Mouse (Mus musculus) forebrain, embryonic 14.5 days (tissue): ENCODE data around the gene Gm13287. TPM values are rescaled to one million over a fixed set of nuclear protein-coding genes. Genes with fewer than 3 reads are reported as not detected.
"Not testable (repeated sequence)": the region's sequence is repeated elsewhere in the genome, so short reads cannot be mapped to it uniquely, and the experiment has no call there.

Source experiments
- ATAC-seq: fragments of 200-750 bp; cut with Nextera tagmentation; 2 replicates; pipeline ENCODE4 v1.8.0; 2017; ENCODE audit warnings: mild to moderate bottlenecking, moderate library complexity
- DNase-seq: peaks from one replicate; pipeline ENCODE4 v3.0.0-alpha.2; 2015; ENCODE audit warnings: low spot score
- H3K27ac ChIP-seq: fragments of 300-500 bp; sonication (generic); 2 replicates; pipeline ENCODE4 v1.5.1; 2014; ENCODE audit warnings: low read depth, mild to moderate bottlenecking, control low read depth, low read length, moderate library complexity
- H3K27me3 ChIP-seq: fragments of 300-500 bp; sonication (generic); replicated peaks from 2 replicates; pipeline ENCODE4 v1.6.1; 2014; ENCODE audit warnings: low read length, control low read depth, mixed read lengths; ENCODE audit not compliant: control insufficient read depth, insufficient read depth
- H3K36me3 ChIP-seq: fragments of 300-500 bp; sonication (generic); 2 replicates; pipeline ENCODE4 v1.6.1; 2014; ENCODE audit warnings: low read length, control low read depth; ENCODE audit not compliant: control insufficient read depth, insufficient read depth
- H3K4me1 ChIP-seq: fragments of 300-500 bp; sonication (generic); 2 replicates; pipeline ENCODE4 v1.6.1; 2014; ENCODE audit warnings: antibody characterized with exemption, low read length, control low read depth; ENCODE audit not compliant: control insufficient read depth, insufficient read depth
- H3K4me2 ChIP-seq: fragments of 300-500 bp; sonication (generic); 2 replicates; pipeline ENCODE4 v1.6.1; 2014; ENCODE audit warnings: mild to moderate bottlenecking, control low read depth, low read length
- H3K4me3 ChIP-seq: fragments of 300-500 bp; sonication (generic); 2 replicates; pipeline ENCODE4 v1.5.1; 2014; ENCODE audit warnings: low read depth, low read length, control low read depth
- H3K9ac ChIP-seq: fragments of 300-500 bp; sonication (generic); 2 replicates; pipeline ENCODE4 v1.6.1; 2014; ENCODE audit warnings: mild to moderate bottlenecking, low read length, control low read depth, moderate library complexity
- H3K9me3 ChIP-seq: fragments of 300-500 bp; sonication (generic); replicated peaks from 2 replicates; pipeline ENCODE4 v1.6.1; 2016; ENCODE audit warnings: low read length, control low read depth, mixed read lengths; ENCODE audit not compliant: control insufficient read depth
- WGBS: fragments of 180-500 bp; shearing (Covaris S2); extraction: QIAGEN DNeasy Blood & Tissue Kit; methylation state at CpG from one replicate; pipeline ENCODE4 v1.1.7; 2014; 5-methylcytosine and 5-hydroxymethylcytosine counted together
- polyA plus RNA-seq: library from polyadenylated mRNA; unstranded; fragments of >200 nt; fragmentation: Nextera tagmentation; extraction: Ambion mirVana; gene quantifications from 2 replicates; pipeline ENCODE4 v1.2.1, GENCODE M21; 2014

Gene Gm13287
- polyA plus RNA-seq, 1 experiment from 2014 or later, result not detected

GRCm38 (mm10) chr4:88822995-88823394, 19.9 kb downstream of the Gm13287 start:
- Histone ChIP-seq H3K4me2 (no peak overlapping the region), H3K4me3 (no peak overlapping the region), H3K27ac (no peak overlapping the region), H3K9ac (no peak overlapping the region), H3K4me1 (no peaks in the 10 kb centered on the region), H3K27me3 (no peaks in the 10 kb centered on the region), H3K9me3 (no peaks in the 10 kb centered on the region), H3K36me3 (no peaks in the 10 kb centered on the region)
- peak; percentile 56 for DNase-seq
- ATAC-seq, result no peak
- WGBS, result 18% methylated on average over 4 of the region's 4 CpGs

GRCm38 (mm10) chr4:88827116-88827515, 24.1 kb downstream of the Gm13287 start, which contains the start of gene Ifna6:
Gene Ifna6, plus strand, starts transcription at chr4:88827416.
- not testable (repeated sequence) for DNase-seq, H3K27me3 ChIP-seq, H3K4me3 ChIP-seq, H3K4me1 ChIP-seq, H3K9ac ChIP-seq, H3K36me3 ChIP-seq, ATAC-seq, H3K9me3 ChIP-seq, H3K27ac ChIP-seq, H3K4me2 ChIP-seq

GRCm38 (mm10) chr4:88830523-88830922, 27.5 kb downstream of the Gm13287 start:
- H3K4me2 ChIP-seq, result no peak overlapping the region
- WGBS, result 23% methylated on average over 4 of the region's 4 CpGs
- no peak for ATAC-seq
- H3K27ac ChIP-seq, result no peak overlapping the region
- no peaks in the 10 kb centered on the region for H3K36me3 ChIP-seq
- DNase-seq, result peak; percentile 48
- H3K4me1 ChIP-seq, result no peaks in the 10 kb centered on the region
- H3K9ac ChIP-seq, result no peak overlapping the region
- no peaks in the 10 kb centered on the region for H3K9me3 ChIP-seq
- H3K4me3 ChIP-seq, result no peak overlapping the region
- H3K27me3 ChIP-seq, result no peaks in the 10 kb centered on the region

- H3K4me2 ChIP-seq, H3K27ac ChIP-seq, DNase-seq, H3K9ac ChIP-seq, H3K9me3 ChIP-seq, H3K36me3 ChIP-seq, H3K4me1 ChIP-seq, H3K27me3 ChIP-seq, H3K4me3 ChIP-seq, ATAC-seq: not testable (repeated sequence)
- WGBS, result 80% methylated on average over 1 of the region's 1 CpGs
These were observed 32.2 kb downstream of the Gm13287 start, which contains the start of gene Ifna5 for GRCm38 (mm10) chr4:88835225-88835624. Gene Ifna5, plus strand, starts transcription at chr4:88835525.

GRCm38 (mm10) chr4:88838828-88839227, 35.8 kb downstream of the Gm13287 start:
- H3K27me3 ChIP-seq, result no peaks in the 10 kb centered on the region
- WGBS, result 40% methylated on average over 3 of the region's 3 CpGs
- ATAC-seq, result no peak

GRCm38 (mm10) chr4:88840058-88840457, 37.0 kb downstream of the Gm13287 start:
- DNase-seq (no peak), ATAC-seq (no peak)
- no peak overlapping the region for H3K4me2 ChIP-seq
- H3K9me3 ChIP-seq, result no peaks in the 10 kb centered on the region
- no peak overlapping the region for H3K27ac ChIP-seq
- no peaks in the 10 kb centered on the region for H3K4me1 ChIP-seq
- H3K4me3 ChIP-seq, result no peak overlapping the region
- WGBS, result 70% methylated on average over 3 of the region's 3 CpGs
- no peaks in the 10 kb centered on the region for H3K27me3 ChIP-seq
- no peaks in the 10 kb centered on the region for H3K36me3 ChIP-seq
- H3K9ac ChIP-seq, result no peak overlapping the region

More at GRCm38 (mm10) chr4:88838828-88839227, 35.8 kb downstream of the Gm13287 start:
- no peaks in the 10 kb centered on the region for H3K36me3 ChIP-seq
- H3K4me1 ChIP-seq, result no peaks in the 10 kb centered on the region
- no peaks in the 10 kb centered on the region for H3K9me3 ChIP-seq
- peak; percentile 19 for DNase-seq
- no peak overlapping the region for H3K4me3 ChIP-seq
- H3K4me2 ChIP-seq, result no peak overlapping the region
- H3K9ac ChIP-seq, result no peak overlapping the region
- no peak overlapping the region for H3K27ac ChIP-seq

- no peak within 1 kb of the TSS for H3K27ac ChIP-seq
- DNase-seq, result no peak
- H3K27me3 ChIP-seq, result no peaks in the 10 kb centered on the region
- no peak within 1 kb of the TSS for H3K4me3 ChIP-seq
- H3K4me1 ChIP-seq, result no peaks in the 10 kb centered on the region
- WGBS, result 35% methylated on average over 2 of the region's 2 CpGs
- no peak within 1 kb of the TSS for H3K4me2 ChIP-seq
- H3K9ac ChIP-seq, result no peak within 1 kb of the TSS
- no peaks in the 10 kb centered on the region for H3K36me3 ChIP-seq
- no peak for ATAC-seq
- no peaks in the 10 kb centered on the region for H3K9me3 ChIP-seq
These were observed 38.4 kb downstream of the Gm13287 start, which contains the start of gene Ifna4 for GRCm38 (mm10) chr4:88841438-88841911. Gene Ifna4, plus strand, starts transcription at chr4:88841861.

- no peaks in the 10 kb centered on the region for H3K36me3 ChIP-seq
- no peaks in the 10 kb centered on the region for H3K9me3 ChIP-seq
- WGBS, result 55% methylated on average over 2 of the region's 2 CpGs
- H3K4me3 ChIP-seq, result no peak overlapping the region
- no peak for ATAC-seq
- no peaks in the 10 kb centered on the region for H3K4me1 ChIP-seq
- no peaks in the 10 kb centered on the region for H3K27me3 ChIP-seq
- H3K27ac ChIP-seq, result no peak overlapping the region
- H3K9ac ChIP-seq, result no peak overlapping the region
- no peak for DNase-seq
- H3K4me2 ChIP-seq, result no peak overlapping the region
These were observed 42.3 kb downstream of the Gm13287 start for GRCm38 (mm10) chr4:88845334-88845733.

- Histone ChIP-seq H3K27me3 (no peaks in the 10 kb centered on the region), H3K4me2 (no peak within 1 kb of the TSS), H3K36me3 (no peaks in the 10 kb centered on the region), H3K9ac (no peak within 1 kb of the TSS), H3K4me3 (no peak within 1 kb of the TSS), H3K4me1 (no peaks in the 10 kb centered on the region), H3K27ac (no peak within 1 kb of the TSS), H3K9me3 (no peaks in the 10 kb centered on the region)
- ATAC-seq (no peak), DNase-seq (no peak)
- 35% methylated on average over 1 of the region's 1 CpGs for WGBS
These were observed 46.6 kb downstream of the Gm13287 start, which contains the start of gene Ifna1 for GRCm38 (mm10) chr4:88849698-88850097. Gene Ifna1, plus strand, starts transcription at chr4:88850087.
